ENCODE assay signal across 19 mouse cellular contexts in the genomic region with DNA sequence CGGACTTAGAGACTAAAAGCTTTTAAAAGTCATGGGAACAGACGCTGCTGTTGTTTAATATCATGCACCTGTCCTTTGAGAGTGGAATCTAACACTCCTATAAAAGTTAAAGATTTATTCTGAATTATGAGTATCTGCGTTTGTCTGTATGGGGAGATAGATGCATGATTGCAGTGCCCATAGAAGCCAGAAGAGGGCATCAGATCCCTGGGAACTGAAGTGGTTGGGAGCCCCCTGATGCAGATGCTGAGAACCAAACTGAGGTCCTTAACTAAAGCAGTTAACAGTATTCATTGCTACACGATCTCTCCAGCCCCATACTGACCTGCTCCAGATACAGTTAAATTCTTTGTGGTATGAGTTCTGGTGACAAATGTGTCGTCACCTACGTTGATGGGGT.
DNase-seq lines count a peak whose midpoint lies in the region; ATAC-seq and TF ChIP-seq lines count a peak whose summit lies in the region.
"Had no signal": no experiment of that assay in that cellular context is flagged by ENCODE, and none has a peak within 500 bp of the region (broad histone marks: within the 10 kb centered on the region; RNA-seq: fewer than 3 reads in every experiment).

No protein-coding gene starts in this region.

- peak; percentile 33 for TF ChIP-seq CTCF in heart, adult 2 months (IDR thresholded peaks at IDR 0.05)
- peak; percentile 39 for TF ChIP-seq CTCF in left cerebral cortex, adult 2 months (IDR thresholded peaks at IDR 0.05)
- TF ChIP-seq CTCF in stomach, postnatal 0 days (IDR thresholded peaks at IDR 0.05; ENCODE audit: low read depth) = peak; percentile 43

- 92% methylated on average over 6 of the region's 6 CpGs for WGBS in heart, adult 2 months
- WGBS in stomach, postnatal 0 days = 87% methylated on average over 6 of the region's 6 CpGs

- H3K36me3 ChIP-seq in heart, adult 2 months (ENCODE audit: control insufficient read depth, insufficient read depth, low read length) = no peaks in the 10 kb centered on the region
- no peaks in the 10 kb centered on the region for H3K36me3 ChIP-seq in stomach, postnatal 0 days (ENCODE audit: control insufficient read depth, insufficient read depth, low read length)
- H3K36me3 ChIP-seq: embryonic facial prominence, embryonic 12.5 days; liver, embryonic 13.5 days; neural tube, embryonic 13.5 days had no signal

- no peaks in the 10 kb centered on the region for H3K27me3 ChIP-seq in heart, adult 2 months (ENCODE audit: control insufficient read depth, insufficient read depth, low read length)
- no peaks in the 10 kb centered on the region for H3K27me3 ChIP-seq in stomach, postnatal 0 days (ENCODE audit: control insufficient read depth, insufficient read depth, low read length)
- H3K27me3 ChIP-seq: embryonic facial prominence, embryonic 12.5 days; liver, embryonic 13.5 days; neural tube, embryonic 13.5 days had no signal

- DNase-seq in heart, adult 2 months = no peak
- DNase-seq in heart, postnatal 36 days = no peak
- DNase-seq in left cerebral cortex, adult 2 months (ENCODE audit: extremely low spot score in 1 of 2, low spot score in 2 of 2) = peak in 1 of 2 experiments; percentile 8
- DNase-seq in left cerebral cortex, postnatal 10 days (ENCODE audit: extremely low spot score in 1 of 2, low spot score in 2 of 2) = no peak
- peak; percentile 21 for DNase-seq in thymus, postnatal 4 days
- DNase-seq in thymus, postnatal 14 days = no peak
- no peak for DNase-seq in stomach, postnatal 0 days (ENCODE audit: low spot score)
- DNase-seq in adrenal gland, postnatal 14 days = no peak
- DNase-seq: adrenal gland, postnatal 10 days; cerebellum, adult 2 months; gastrocnemius, postnatal 14 days; kidney, adult 9 months; liver, embryonic 13.5 days; lung, postnatal 14 days; right cerebral cortex, postnatal 4 days; thymus, adult 18-20 months had no signal

- TF ChIP-seq POLR2A in heart, adult 2 months (IDR thresholded peaks at IDR 0.05; ENCODE audit: insufficient read depth, low read depth, low read length) = no peak

- H3K79me2 ChIP-seq in heart, adult 2 months (replicated peaks; ENCODE audit: control insufficient read depth, insufficient read depth, low read length) = no peaks in the 10 kb centered on the region

- no peak overlapping the region for H3K27ac ChIP-seq in heart, adult 2 months
- H3K27ac ChIP-seq in left cerebral cortex, adult 2 months = no peak overlapping the region
- no peak overlapping the region for H3K27ac ChIP-seq in stomach, postnatal 0 days (replicated peaks)
- H3K27ac ChIP-seq: embryonic facial prominence, embryonic 12.5 days; liver, embryonic 13.5 days had no signal

- no peak overlapping the region for H3K9ac ChIP-seq in heart, adult 2 months (ENCODE audit: low read depth, low read length)
- H3K9ac ChIP-seq in stomach, postnatal 0 days (ENCODE audit: low read length) = no peak overlapping the region
- H3K9ac ChIP-seq: embryonic facial prominence, embryonic 12.5 days; liver, embryonic 13.5 days; neural tube, embryonic 13.5 days had no signal

- no peak overlapping the region for H3K4me3 ChIP-seq in heart, adult 2 months
- no peak overlapping the region for H3K4me3 ChIP-seq in left cerebral cortex, adult 2 months
- no peak overlapping the region for H3K4me3 ChIP-seq in stomach, postnatal 0 days (ENCODE audit: low read depth, low read length)
- H3K4me3 ChIP-seq: embryonic facial prominence, embryonic 12.5 days; liver, embryonic 13.5 days; neural tube, embryonic 13.5 days had no signal

- intact Hi-C loops in heart, adult 2 months (cut with DNase I) = no loop called here
- intact Hi-C loops in heart, postnatal 36 days (cut with DNase I) = no loop called here
- intact Hi-C loops in left cerebral cortex, adult 2 months (cut with DNase I) = loop anchor here (5.0 kb wide), 1 partner anchor 62 kb away; no protein-coding TSS in a partner anchor
- intact Hi-C loops in left cerebral cortex, postnatal 10 days (cut with DNase I) = no loop called here

- H3K4me1 ChIP-seq in heart, adult 2 months (ENCODE audit: control insufficient read depth, insufficient read depth, low read length) = peaks cover 7% of the 10 kb centered on the region
- no peaks in the 10 kb centered on the region for H3K4me1 ChIP-seq in stomach, postnatal 0 days (replicated peaks; ENCODE audit: control insufficient read depth, insufficient read depth)
- H3K4me1 ChIP-seq: liver, embryonic 13.5 days had no signal

- ATAC-seq in stomach, postnatal 0 days (ENCODE audit: low FRiP score, low TSS enrichment) = no peak
- ATAC-seq: hindbrain, embryonic 16.5 days had no signal

- no peaks in the 10 kb centered on the region for H3K9me3 ChIP-seq in stomach, postnatal 0 days (ENCODE audit: control insufficient read depth, low read length)
- H3K9me3 ChIP-seq: embryonic facial prominence, embryonic 12.5 days; liver, embryonic 13.5 days; neural tube, embryonic 13.5 days had no signal

- no peak overlapping the region for H3K4me2 ChIP-seq in stomach, postnatal 0 days (replicated peaks; ENCODE audit: low read depth)
- H3K4me2 ChIP-seq: embryonic facial prominence, embryonic 12.5 days; liver, embryonic 13.5 days; neural tube, embryonic 13.5 days had no signal

- TF ChIP-seq EP300 in heart, adult 2 months (IDR thresholded peaks at IDR 0.05; ENCODE audit: insufficient read depth, low read depth, low read length) = no peak
- TF ChIP-seq EP300 in stomach, postnatal 0 days (optimal IDR thresholded peaks at IDR 0.05) = no peak
